Mouse (Mus musculus) thymus, adult 18-20 months (tissue): ENCODE data around the gene Snrpg.
"Not testable (repeated sequence)": the region's sequence is repeated elsewhere in the genome, so short reads cannot be mapped to it uniquely, and the experiment has no call there.

Experiments
- DNase-seq, 2 experiments: peaks; one replicate each; pipeline ENCODE4 v3.0.0; 2022; ENCODE audit warnings: mixed read lengths in 2 of 2

The Snrpg gene

GRCm38 (mm10) chr6:86368479-86368878 is 2.6 kb upstream of the Snrpg start:
- DNase-seq: no peak

DNA sequence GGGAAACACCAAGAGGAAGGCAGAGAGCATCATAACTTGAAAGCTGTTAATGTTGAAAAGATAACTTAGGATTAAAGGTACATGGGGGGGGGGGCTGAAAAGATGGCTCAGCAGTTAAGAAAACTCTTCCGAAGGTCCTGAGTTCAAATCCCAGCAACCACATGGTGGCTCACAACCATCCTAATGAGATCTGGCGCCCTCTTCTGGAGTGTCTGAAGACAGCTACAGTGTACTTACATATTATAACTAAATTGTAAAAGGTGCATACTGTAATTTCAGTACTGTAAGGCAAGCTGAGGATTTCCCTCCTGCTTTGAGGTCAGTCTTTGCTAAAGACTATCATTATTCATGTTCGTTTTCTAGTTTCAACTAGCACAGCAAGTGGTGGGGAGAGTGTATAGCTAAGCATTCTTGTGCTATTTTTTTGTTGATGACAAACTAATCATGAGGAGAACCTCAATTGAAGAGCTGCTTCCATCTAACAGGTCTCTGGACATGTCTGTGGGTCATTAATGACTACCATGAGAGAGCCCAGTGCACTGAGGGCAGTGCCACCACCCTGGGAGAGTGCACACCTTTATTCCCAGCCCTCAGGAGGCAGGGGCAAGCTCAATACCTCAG is 901 bp upstream of the Snrpg start:
- DNase-seq: no peak

DNA sequence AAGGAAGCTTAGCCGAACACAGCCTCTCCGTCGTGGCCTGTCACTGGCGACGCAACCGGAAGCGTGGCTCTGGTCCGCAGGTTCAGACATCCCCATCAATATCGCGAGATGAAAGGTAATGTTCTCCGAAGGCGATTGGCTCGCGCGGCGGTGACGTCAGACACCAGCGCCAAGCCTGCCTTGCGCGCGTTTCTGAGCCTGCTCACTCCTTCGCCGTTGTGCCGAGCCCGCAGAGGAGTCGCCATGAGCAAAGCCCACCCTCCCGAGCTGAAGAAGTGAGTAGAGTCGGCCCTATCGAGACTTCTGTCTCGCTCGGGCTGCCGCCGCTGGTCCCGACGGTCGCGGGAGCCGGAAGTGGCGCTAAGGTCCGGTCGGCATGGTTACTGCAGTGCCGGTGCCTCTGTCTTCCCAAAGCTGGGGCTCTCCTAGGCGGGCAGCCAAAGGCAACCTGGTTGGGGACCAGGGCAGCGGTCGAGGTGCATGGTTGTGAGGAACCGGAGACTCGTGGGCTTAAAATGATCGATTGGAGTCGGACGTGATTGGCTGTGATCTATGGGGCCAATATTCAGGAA is 322 bp downstream of the Snrpg start:
- peak; percentile 90 to 93 for DNase-seq

DNA sequence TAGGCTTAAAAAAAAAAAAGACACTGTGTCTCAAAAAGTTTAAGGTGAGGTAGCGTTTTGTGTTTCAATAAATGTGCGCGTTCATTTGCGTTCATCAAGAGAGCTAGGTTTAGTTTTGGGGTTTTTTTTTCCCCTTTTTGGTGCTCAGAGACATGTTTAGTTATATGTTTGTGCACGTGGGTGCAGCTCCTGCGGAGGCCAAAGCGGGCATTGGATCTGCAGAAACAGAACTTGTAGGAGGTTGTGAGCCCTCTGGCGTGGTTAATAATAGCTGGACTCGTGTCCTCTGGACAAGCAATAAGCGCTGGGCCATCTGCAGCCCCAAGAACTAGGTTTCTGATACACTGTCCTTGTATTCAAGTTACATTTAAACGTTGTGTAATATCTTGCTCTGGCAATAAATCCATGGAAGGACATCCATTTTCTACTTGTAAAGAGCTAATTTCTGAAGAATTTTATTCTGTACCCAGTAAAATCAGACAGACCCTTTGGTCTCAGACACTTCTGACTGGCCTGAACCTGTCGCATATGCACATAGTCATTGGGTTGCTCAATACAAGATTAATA is 929 bp downstream of the Snrpg start:
- DNase-seq: no peak

DNA sequence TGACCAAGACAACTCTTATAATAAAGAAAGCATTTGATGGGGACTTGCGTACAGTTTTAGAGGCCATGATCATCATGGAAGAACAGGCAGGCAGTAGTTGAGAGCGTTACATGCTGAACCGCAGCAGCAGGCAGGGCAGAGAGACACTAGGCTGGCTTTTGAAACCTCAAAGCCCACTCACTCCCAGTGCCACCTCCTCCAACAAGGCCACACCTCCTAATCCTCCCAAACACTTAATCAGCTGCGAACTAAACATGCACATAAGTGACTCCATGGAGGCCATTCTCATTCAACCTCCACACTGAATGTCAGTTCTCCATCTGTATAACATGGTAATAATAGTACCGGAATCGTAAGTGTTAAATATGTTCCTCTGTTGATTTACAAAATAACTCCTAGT is 2.5 kb downstream of the Snrpg start:
- no peak for DNase-seq

- DNase-seq: no peak
These were observed 7.2 kb downstream of the Snrpg start for GRCm38 (mm10) chr6:86378341-86378740.

- not testable (repeated sequence) for DNase-seq
These were observed 9.0 kb downstream of the Snrpg start for GRCm38 (mm10) chr6:86380112-86380511.

DNA sequence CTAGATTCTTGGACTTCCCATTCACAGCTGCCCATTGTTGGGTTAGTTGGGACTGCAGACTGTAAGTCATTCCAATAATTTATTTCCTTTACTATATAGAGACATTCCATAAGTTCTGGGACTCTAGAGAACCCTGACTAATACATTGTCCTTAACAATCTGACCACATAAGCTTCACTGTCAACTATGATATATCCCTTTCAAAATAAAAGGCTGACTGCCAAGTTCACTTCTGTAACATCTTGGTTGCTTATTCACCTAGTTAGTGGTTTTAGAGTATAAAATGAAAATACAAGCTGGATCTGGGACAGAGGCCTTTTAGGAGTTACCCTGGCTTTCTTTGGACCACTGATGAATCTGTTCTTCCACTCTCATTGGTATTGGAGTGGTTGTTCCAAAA is 11.4 kb downstream of the Snrpg start:
- DNase-seq: no peak

DNA sequence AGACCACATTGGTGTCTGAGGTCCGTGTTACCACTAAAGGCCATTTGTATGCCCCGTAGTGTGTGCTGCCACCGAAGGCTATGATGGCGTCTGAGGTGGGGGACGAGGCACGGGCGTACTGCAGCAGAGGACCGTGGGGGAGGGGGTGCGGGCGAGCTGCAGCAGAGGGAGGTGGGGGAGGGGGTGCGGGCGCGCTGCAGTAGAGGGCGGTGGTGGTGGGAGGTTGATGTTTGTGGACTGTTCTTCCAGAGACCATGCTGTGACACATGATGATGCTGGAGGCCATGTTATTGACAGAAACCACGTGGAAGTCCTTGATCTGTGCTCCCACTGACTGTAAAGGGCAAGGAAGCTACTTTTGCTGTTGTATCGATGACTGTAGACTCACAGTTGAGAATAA is 12.3 kb downstream of the Snrpg start:
- DNase-seq: no peak

DNA sequence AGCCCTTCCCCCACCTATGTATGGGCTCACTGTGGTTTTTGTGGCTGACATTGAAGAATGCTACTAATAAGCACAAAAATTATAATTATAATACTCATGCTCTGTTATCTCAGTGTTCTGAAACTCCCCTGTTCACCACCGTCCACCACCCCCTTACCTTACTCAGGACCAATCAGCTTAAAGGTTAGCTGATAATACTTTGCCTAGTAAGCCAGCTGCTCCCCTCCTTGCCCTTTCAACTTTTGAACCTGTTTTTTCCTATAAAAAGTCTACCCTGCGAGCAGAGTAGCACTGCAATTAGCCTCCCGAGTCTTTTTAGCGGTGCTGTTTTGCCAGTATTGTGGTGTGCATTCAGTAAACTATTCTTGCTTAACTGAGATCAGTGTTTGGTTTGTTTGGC is 13.6 kb downstream of the Snrpg start:
- DNase-seq: no peak

DNA sequence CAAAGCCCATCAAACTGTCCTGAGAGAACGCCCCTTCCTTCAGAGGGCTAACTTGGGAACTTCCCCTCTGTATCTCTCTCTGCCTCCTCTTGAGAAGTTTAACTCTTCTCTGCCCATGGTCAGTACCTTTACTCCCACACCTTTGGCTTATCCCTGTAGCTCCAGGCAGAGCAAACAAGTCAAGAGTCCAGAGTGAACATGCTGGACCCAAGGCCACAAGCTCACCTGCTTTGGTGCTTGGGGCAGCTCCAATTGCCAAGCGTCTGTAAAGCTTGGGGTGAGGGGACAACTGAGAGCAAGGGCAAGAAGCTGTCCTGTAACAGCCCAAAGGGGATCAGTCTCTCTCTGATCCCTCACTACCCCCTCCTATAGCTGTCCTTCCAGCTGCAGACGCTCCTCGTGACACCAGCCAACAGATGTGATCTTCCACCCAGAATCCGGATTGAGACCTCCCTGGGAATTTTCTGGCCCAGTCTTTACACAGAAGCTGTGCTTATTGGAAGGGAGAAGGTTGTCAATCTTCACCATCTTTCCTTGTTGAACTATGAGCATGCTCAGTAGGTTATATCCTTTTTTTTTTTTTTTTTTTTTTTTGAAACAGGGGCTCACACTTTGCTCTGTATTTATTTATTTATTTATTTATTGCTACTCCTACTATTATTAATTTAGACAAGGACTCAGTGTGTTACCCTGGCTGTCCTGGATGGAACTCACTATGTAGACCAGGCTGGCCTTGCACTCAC is 14.4 kb downstream of the Snrpg start:
- DNase-seq: no peak

DNA sequence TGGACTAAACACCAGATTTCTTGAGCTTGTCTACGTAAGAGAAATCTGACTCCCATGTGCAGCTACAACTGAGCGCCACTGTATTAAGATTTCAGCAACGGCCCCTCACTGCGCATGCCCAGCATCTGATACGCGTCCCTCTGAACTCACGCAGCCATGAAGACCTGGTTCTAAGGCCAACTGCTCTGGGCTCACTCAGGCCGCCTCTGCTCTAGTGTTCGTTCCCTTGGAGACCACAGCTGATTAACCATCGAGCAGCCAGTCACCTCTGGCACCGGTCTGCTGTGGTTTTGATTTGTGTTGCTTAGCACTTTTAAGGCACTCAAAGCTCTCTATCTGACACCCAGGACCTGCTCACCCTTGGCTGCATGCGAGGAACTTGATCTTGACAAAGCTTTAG is 16.2 kb downstream of the Snrpg start:
- DNase-seq: no peak

GRCm38 (mm10) chr6:86388461-86388860 is 17.4 kb downstream of the Snrpg start:
- DNase-seq: no peak

DNA sequence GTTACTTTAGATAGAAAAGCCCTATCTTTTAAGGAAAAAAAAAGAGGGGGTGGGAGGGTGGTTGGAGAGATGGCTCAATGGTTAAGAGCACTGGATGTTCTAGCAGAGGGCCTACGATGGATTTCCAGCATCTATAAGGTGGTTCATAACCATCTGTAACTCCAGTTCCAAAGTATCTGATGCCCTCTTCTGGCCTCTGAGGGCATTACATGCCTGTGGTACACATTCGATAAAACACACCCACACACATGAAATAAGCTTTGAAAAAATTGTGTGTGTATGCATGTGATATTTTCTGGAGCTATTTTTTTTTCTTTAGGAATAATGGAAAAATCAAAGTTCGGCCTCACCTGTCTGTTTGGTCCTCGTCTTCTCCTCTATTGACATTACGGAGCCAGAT is 20.2 kb downstream of the Snrpg start:
- DNase-seq: no peak

DNA sequence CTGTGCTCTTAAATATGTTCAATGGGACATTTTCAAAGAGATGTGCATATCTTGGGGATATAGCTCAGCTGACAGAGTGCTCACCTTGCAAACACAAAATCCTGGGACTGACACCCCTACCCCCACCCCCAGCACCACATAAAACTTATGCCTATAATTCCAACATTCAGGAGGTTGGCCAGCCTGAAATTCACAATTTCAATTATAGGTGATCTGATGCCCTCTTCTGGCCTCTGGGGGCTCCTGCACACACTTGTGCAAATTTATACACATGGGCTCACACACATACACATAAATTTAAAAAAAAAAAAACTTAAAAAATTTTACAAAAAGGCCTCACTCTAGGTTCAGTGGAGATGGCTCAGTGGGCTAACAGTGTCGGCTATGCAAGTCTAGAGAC is 22.1 kb downstream of the Snrpg start:
- DNase-seq: no peak

DNA sequence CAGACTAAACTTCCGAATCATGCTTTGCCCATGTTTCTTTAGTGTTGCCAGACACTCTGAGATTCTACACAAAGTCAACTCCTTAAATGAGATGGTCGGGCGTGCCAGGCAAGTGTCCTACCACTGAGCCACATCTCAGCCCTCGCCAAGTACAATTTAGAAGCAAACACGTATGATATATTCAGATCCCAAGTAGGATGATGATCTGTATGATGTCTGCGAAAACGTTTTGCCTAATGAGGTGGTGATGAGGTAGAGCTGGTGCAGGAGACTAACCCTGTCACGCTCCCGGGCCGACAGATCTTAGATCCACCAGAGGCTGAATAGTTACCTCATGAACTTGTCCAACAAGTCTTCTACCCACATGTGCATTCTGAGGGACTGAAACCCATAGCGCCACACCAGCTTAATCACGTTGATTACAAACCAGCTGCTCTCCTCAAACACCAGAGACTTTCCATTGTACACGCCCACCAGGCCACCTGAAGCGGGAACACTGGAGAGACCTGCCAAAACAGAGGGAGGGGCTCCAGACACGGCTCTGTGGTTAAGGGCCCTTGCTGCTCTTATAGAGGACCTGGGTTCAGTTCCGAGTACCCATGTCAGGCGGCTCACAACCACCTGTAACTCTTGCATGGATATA is 23.1 kb downstream of the Snrpg start:
- DNase-seq: no peak

DNA sequence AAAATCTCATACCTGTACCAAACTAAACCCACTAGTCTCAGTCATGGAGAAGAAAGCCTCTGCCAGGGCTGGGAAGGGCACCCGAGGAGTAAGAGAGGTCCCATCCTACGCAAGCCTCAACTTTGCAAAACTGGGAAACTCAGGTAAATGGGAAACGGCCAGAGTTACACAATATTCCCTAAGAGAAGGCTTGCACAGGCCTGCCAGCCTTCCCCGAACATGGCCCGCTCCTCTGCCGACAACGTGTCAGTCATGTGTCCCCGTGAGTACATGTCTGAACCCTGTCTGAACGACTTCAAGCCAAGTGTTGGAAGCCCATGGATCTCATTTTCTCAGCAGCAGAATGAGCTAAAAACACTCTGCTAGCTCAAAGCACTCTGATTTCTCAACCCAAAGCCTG is 23.9 kb downstream of the Snrpg start:
- no peak for DNase-seq

DNA sequence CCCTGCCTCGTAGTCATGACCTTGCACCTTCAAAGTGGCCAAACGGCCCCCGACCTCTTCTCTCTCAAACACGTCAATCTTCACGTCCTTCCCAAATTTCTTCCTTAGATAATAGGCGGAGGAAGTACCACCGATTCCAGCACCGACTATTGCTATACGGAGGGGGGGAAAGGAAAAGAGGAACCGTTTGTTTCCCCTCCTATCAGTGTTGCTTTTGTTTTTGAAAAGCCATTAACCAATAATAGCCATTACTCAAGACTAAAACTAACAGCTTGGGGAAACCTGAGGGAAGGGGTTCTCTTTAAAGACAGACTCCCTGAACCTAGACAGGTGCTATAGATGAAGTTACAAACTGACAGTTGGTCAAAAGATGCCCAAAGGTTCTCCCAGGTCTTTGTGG is 24.9 kb downstream of the Snrpg start:
- DNase-seq: no peak

- DNase-seq: peak; percentile 79
These were observed 25.6 kb downstream of the Snrpg start, which contains the start of gene Pcyox1 for GRCm38 (mm10) chr6:86396581-86397256. TSS of gene Pcyox1 (minus strand) at chr6:86397154.

DNA sequence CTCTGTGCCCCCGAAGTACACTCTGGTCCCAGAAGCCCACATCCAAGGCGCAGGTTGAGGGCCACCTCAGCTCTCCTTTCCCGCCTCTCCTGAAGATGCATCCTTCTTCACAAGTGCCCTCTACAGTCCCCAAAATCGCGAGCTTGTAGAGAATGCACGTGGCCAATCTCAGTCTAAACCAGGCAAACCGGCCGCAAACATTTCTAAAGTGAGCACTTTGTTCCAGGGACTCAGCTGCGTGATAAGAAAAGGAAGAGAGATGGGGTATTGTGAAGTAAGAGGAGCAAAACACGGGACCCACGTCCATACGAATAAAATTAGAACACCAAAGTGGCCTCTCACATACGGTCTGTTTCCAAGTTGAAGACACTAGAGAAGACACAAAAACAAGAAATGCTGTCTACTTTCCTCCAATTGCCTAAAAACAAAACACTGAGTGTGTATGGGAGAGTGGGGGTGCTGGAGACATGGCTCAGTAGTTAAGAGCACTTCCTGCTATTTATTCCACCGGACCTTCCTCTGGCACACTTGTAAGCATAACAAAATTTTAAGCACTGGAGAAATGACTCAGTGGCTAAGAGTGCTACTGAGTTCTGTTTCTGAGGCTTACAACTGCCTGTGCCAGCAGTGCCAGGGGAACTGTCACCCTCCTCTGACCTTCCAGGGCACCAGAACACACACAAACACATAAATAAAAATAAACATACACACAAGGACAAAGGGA is 26.3 kb downstream of the Snrpg start:
- DNase-seq: no peak

- DNase-seq: no peak
These were observed 27.9 kb downstream of the Snrpg start for GRCm38 (mm10) chr6:86398986-86399385.

DNA sequence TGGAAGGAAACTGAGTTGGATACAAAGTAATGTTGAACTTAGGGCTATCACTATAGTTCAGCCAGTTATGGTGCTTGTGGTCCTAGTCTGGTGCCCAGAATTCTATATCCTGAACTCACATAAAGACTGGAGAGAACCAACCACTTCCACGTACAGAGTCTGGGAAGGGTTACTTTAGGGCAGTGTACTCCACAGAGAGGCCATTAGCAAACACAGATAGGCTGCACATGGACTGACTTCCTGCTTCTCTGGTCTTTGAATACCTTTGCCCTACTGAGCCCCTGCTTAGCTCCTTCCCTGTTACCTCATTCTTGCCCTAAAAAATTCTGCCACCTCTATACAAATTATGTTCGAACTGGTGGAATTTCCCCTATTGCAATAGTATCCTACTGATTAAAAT is 28.9 kb downstream of the Snrpg start:
- DNase-seq: no peak
